12 mouse cellular contexts compared by ENCODE assay signal in the genomic region with DNA sequence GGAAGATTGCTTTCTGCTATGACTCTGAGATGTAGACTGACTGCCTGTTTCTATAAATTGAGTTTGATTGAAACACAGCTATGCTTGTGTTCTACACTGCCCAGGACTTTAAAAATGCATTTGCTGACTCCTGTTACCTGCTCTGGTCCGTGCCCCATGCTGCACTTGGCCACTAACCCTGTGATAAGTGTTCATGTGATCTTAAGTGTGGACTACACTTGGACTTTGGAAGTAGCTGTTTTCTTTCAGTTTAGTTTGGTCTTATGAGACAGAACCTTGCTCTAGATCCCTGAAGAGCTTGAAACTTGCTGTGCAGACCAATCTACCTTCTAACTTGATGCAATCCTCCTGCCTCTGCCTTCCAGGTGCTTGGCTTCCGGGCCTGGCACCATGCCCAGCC.
"Had no signal": no experiment of that assay in that cellular context is flagged by ENCODE, and none has a peak within 500 bp of the region (broad histone marks: within the 10 kb centered on the region; RNA-seq: fewer than 3 reads in every experiment).

No protein-coding gene starts in this region.

- H3K9ac ChIP-seq: hindbrain, embryonic 15.5 days; limb, embryonic 12.5 days; liver, embryonic 15.5 days; midbrain, embryonic 13.5 days had no signal

- H3K9me3 ChIP-seq: hindbrain, embryonic 15.5 days; limb, embryonic 12.5 days; liver, embryonic 15.5 days; midbrain, embryonic 13.5 days had no signal

- H3K27me3 ChIP-seq: hindbrain, embryonic 15.5 days; limb, embryonic 12.5 days; liver, embryonic 15.5 days; midbrain, embryonic 13.5 days had no signal

- H3K27ac ChIP-seq: hindbrain, embryonic 15.5 days; limb, embryonic 12.5 days; liver, embryonic 15.5 days; midbrain, embryonic 13.5 days; stomach, postnatal 0 days had no signal

- H3K4me3 ChIP-seq: hindbrain, embryonic 15.5 days; limb, embryonic 12.5 days; liver, embryonic 15.5 days; midbrain, embryonic 13.5 days had no signal

- H3K4me2 ChIP-seq: hindbrain, embryonic 15.5 days; limb, embryonic 12.5 days; liver, embryonic 15.5 days; midbrain, embryonic 13.5 days had no signal

- DNase-seq: liver; lung, adult 2 months; lung, postnatal 36 days; right cerebral cortex, postnatal 25 days; thymus, adult 18-20 months; thymus, postnatal 14 days had no signal

- ATAC-seq: lung, postnatal 0 days; midbrain, embryonic 13.5 days had no signal
